ENCODE assay signal across 18 mouse cellular contexts in genomic region chr3:52972916-52973315, GRCm38 (mm10). TPM values are rescaled to one million over a fixed set of nuclear protein-coding genes. Genes with fewer than 3 reads are reported as not detected.
DNase-seq lines count a peak whose midpoint lies in the region.
"Had no signal": no experiment of that assay in that cellular context is flagged by ENCODE, and none has a peak within 500 bp of the region (broad histone marks: within the 10 kb centered on the region; RNA-seq: fewer than 3 reads in every experiment).

No protein-coding gene starts in this region.

- intact Hi-C loops in heart, postnatal 25 days (cut with DNase I), result loop anchor here (5.0 to 10.0 kb wide), 2 partner anchors 66 to 518 kb away; no protein-coding TSS in a partner anchor

- DNase-seq in heart, embryonic 10.5 days (ENCODE audit: low spot score), result peak; percentile 61
- no peak for DNase-seq in heart, postnatal 25 days (ENCODE audit: low spot score)
- DNase-seq in MEL-GATA-1-ER (ENCODE audit: extremely low read depth, low read depth), result peak; percentile 29
- peak; percentile 17 for DNase-seq in limb, embryonic 10.5 days (ENCODE audit: low spot score)
- DNase-seq in naive thymus-derived CD4-positive, alpha-beta T cell, adult 2 months (ENCODE audit: low read depth), result peak; percentile 24
- DNase-seq in adrenal gland, adult 18-20 months (ENCODE audit: low spot score in 2 of 2), result no peak
- no peak for DNase-seq in urinary bladder, postnatal 10 days (ENCODE audit: low spot score)
- no peak for DNase-seq in adrenal gland, postnatal 36 days
- DNase-seq: cerebellum, adult 11 months; cerebellum, adult 9-11 months; forebrain, postnatal 0 days; gastrocnemius, postnatal 36 days; kidney, adult 18-20 months; right cerebral cortex, adult 18-20 months had no signal

- peaks cover 9% of the 10 kb centered on the region for H3K4me1 ChIP-seq in heart, embryonic 10.5 days
- H3K4me1 ChIP-seq in limb, embryonic 10.5 days, result peaks cover 27% of the 10 kb centered on the region
- H3K4me1 ChIP-seq: midbrain, embryonic 13.5 days had no signal

- no peaks in the 10 kb centered on the region for H3K36me3 ChIP-seq in heart, embryonic 10.5 days
- no peaks in the 10 kb centered on the region for H3K36me3 ChIP-seq in limb, embryonic 10.5 days
- H3K36me3 ChIP-seq: midbrain, embryonic 13.5 days had no signal

- H3K27ac ChIP-seq in heart, embryonic 10.5 days, result 0 out of 2 replicates have a peak overlapping the region, but pooled peaks have one; percentile 16
- no peak overlapping the region for H3K27ac ChIP-seq in limb, embryonic 10.5 days
- H3K27ac ChIP-seq: kidney, postnatal 0 days; macrophage; midbrain, embryonic 13.5 days; stomach, postnatal 0 days had no signal

- H3K4me3 ChIP-seq in heart, embryonic 10.5 days, result no peak overlapping the region
- H3K4me3 ChIP-seq in limb, embryonic 10.5 days, result no peak overlapping the region
- H3K4me3 ChIP-seq: midbrain, embryonic 13.5 days had no signal

- WGBS in heart, embryonic 10.5 days, result 71% methylated on average over 7 of the region's 7 CpGs
- 79% methylated on average over 7 of the region's 7 CpGs for WGBS in limb, embryonic 10.5 days

- no peaks in the 10 kb centered on the region for H3K27me3 ChIP-seq in heart, embryonic 10.5 days (ENCODE audit: insufficient read depth, poor library complexity, severe bottlenecking)
- H3K27me3 ChIP-seq in limb, embryonic 10.5 days (ENCODE audit: low read depth, poor library complexity, severe bottlenecking), result 0 out of 2 replicates have a peak, but pooled peaks cover 4% of the 10 kb centered on the region

- no peaks in the 10 kb centered on the region for H3K9me3 ChIP-seq in heart, embryonic 10.5 days
- H3K9me3 ChIP-seq in limb, embryonic 10.5 days (replicated peaks), result no peaks in the 10 kb centered on the region
- H3K9me3 ChIP-seq: midbrain, embryonic 13.5 days had no signal

RNA-seq across cellular contexts. Expression of gene Cog6, which starts 44.1 kb away (rescaled TPM):
- polyA plus RNA-seq in heart, embryonic 10.5 days (2016; fragmentation: Nextera tagmentation; extraction: Ambion mirVana), result 45.0 and 57.7 TPM in 2 replicates
- total RNA-seq in heart, postnatal 25 days (2021), result 10 to 100 TPM; 54.5 to 56.3 TPM
- polyA plus RNA-seq in limb, embryonic 10.5 days (2016; fragmentation: Nextera tagmentation; extraction: Ambion mirVana), result 36.4 and 46.3 TPM in 2 replicates
- total RNA-seq in adrenal gland, adult 18-20 months (2021), result 10 to 100 TPM; 31.1 to 33.8 TPM
- total RNA-seq in adrenal gland, postnatal 36 days (2021), result 10 to 100 TPM; 36.2 to 36.7 TPM

Comparison
In these comparisons a context has a peak if more than half of its experiments do, and no peak if none do; other contexts are left out.
1. DNase-seq: peak in heart, embryonic 10.5 days (single experiment), MEL-GATA-1-ER (single experiment), limb, embryonic 10.5 days (single experiment) and naive thymus-derived CD4-positive, alpha-beta T cell, adult 2 months (single experiment); none in heart, postnatal 25 days (single experiment), adrenal gland, adult 18-20 months (0 of 2), urinary bladder, postnatal 10 days (single experiment) and adrenal gland, postnatal 36 days (0 of 2).